ENCODE assay signal across 27 mouse cellular contexts in genomic region chr5:57837150-57837549, GRCm38 (mm10).
DNase-seq lines count a peak whose midpoint lies in the region; ATAC-seq and TF ChIP-seq lines count a peak whose summit lies in the region.
"Had no signal": no experiment of that assay in that cellular context is flagged by ENCODE, and none has a peak within 500 bp of the region (broad histone marks: within the 10 kb centered on the region; RNA-seq: fewer than 3 reads in every experiment).

No protein-coding gene starts in this region.

- TF ChIP-seq CTCF in kidney, adult 2 months (conservative IDR thresholded peaks at IDR 0.05; ENCODE audit: insufficient read depth, insufficient read length, low read depth, low read length), result no peak
- no peak for TF ChIP-seq CTCF in kidney, postnatal 0 days (IDR thresholded peaks at IDR 0.05; ENCODE audit: low read depth)
- TF ChIP-seq CTCF in gastrocnemius, adult 2 months (IDR thresholded peaks at IDR 0.05), result no peak

- no peak overlapping the region for H3K4me3 ChIP-seq in liver, embryonic 16.5 days (ENCODE audit: low read depth, low read length)
- no peak overlapping the region for H3K4me3 ChIP-seq in liver, embryonic 11.5 days (ENCODE audit: low read depth, low read length)
- no peak overlapping the region for H3K4me3 ChIP-seq in kidney, adult 2 months (ENCODE audit: insufficient read depth, low read depth, low read length)
- H3K4me3 ChIP-seq in kidney, postnatal 0 days (replicated peaks; ENCODE audit: low read depth, low read length), result no peak overlapping the region
- no peak overlapping the region for H3K4me3 ChIP-seq in gastrocnemius, adult 2 months
- H3K4me3 ChIP-seq: erythroblast, embryonic 14.5 days; hindbrain, embryonic 12.5 days; layer of hippocampus, adult 2 months; limb, embryonic 13.5 days; liver, embryonic 12.5 days had no signal

- H3K9me3 ChIP-seq in liver, embryonic 16.5 days (replicated peaks; ENCODE audit: control insufficient read depth, low read length), result no peaks in the 10 kb centered on the region
- no peaks in the 10 kb centered on the region for H3K9me3 ChIP-seq in liver, embryonic 11.5 days (ENCODE audit: control insufficient read depth, low read length)
- H3K9me3 ChIP-seq in kidney, postnatal 0 days (replicated peaks; ENCODE audit: low read length), result no peaks in the 10 kb centered on the region
- H3K9me3 ChIP-seq: hindbrain, embryonic 12.5 days; limb, embryonic 13.5 days; liver, embryonic 12.5 days had no signal

- peak; percentile 67 for ATAC-seq in liver, embryonic 16.5 days (ENCODE audit: low read depth)
- ATAC-seq in liver, embryonic 11.5 days (replicated peaks; ENCODE audit: low FRiP score), result no peak
- peak; percentile 92 for ATAC-seq in kidney, postnatal 0 days (replicated peaks; ENCODE audit: low FRiP score, low read depth)
- ATAC-seq in granulocyte monocyte progenitor cell, adult 5-6 weeks (replicated peaks; ENCODE audit: poor library complexity, severe bottlenecking), result no peak
- ATAC-seq: activated CD4-positive, CD25-positive, alpha-beta regulatory T cell, adult 4 months; CD4-positive, CD25-positive, alpha-beta regulatory T cell, adult 4 months; forebrain, postnatal 0 days; intestine, embryonic 16.5 days; liver, embryonic 12.5 days had no signal

- 64% methylated on average over 2 of the region's 2 CpGs for WGBS in liver, embryonic 16.5 days (ENCODE audit: insufficient replicate concordance)
- 58% methylated on average over 2 of the region's 2 CpGs for WGBS in liver, embryonic 11.5 days
- 21% methylated on average over 2 of the region's 2 CpGs for WGBS in kidney, adult 2 months
- 26% methylated on average over 2 of the region's 2 CpGs for WGBS in kidney, postnatal 0 days

- TF ChIP-seq POLR2A in kidney, adult 2 months (IDR thresholded peaks at IDR 0.05; ENCODE audit: low read depth, low read length), result no peak

- no peaks in the 10 kb centered on the region for H3K4me1 ChIP-seq in liver, embryonic 16.5 days (ENCODE audit: control insufficient read depth, low read depth, low read length)
- H3K4me1 ChIP-seq in liver, embryonic 11.5 days (replicated peaks; ENCODE audit: control insufficient read depth, insufficient read depth, low read length), result no peaks in the 10 kb centered on the region
- H3K4me1 ChIP-seq in kidney, adult 2 months (ENCODE audit: control insufficient read depth, insufficient read depth, low read length), result no peaks in the 10 kb centered on the region
- H3K4me1 ChIP-seq in kidney, postnatal 0 days (replicated peaks; ENCODE audit: insufficient read depth, low read length), result no peaks in the 10 kb centered on the region
- H3K4me1 ChIP-seq: hindbrain, embryonic 12.5 days; limb, embryonic 13.5 days; liver, embryonic 12.5 days had no signal

- no peaks in the 10 kb centered on the region for H3K36me3 ChIP-seq in liver, embryonic 16.5 days (ENCODE audit: control insufficient read depth, insufficient read depth)
- no peaks in the 10 kb centered on the region for H3K36me3 ChIP-seq in liver, embryonic 11.5 days (ENCODE audit: control insufficient read depth, insufficient read depth, low read length)
- H3K36me3 ChIP-seq in kidney, adult 2 months (ENCODE audit: control insufficient read depth, insufficient read depth, low read length), result no peaks in the 10 kb centered on the region
- no peaks in the 10 kb centered on the region for H3K36me3 ChIP-seq in kidney, postnatal 0 days (ENCODE audit: insufficient read depth, low read length)
- H3K36me3 ChIP-seq: hindbrain, embryonic 12.5 days; limb, embryonic 13.5 days; liver, embryonic 12.5 days had no signal

- no peaks in the 10 kb centered on the region for H3K27me3 ChIP-seq in liver, embryonic 16.5 days (ENCODE audit: control insufficient read depth, insufficient read depth, low read depth, low read length)
- no peaks in the 10 kb centered on the region for H3K27me3 ChIP-seq in liver, embryonic 11.5 days (replicated peaks; ENCODE audit: control insufficient read depth, insufficient read depth, low read length)
- no peaks in the 10 kb centered on the region for H3K27me3 ChIP-seq in kidney, adult 2 months (replicated peaks; ENCODE audit: control insufficient read depth, insufficient read depth, low read length)
- H3K27me3 ChIP-seq in kidney, postnatal 0 days (ENCODE audit: insufficient read depth, low read length), result no peaks in the 10 kb centered on the region
- H3K27me3 ChIP-seq: hindbrain, embryonic 12.5 days; limb, embryonic 13.5 days; liver, embryonic 12.5 days had no signal

- DNase-seq in liver, embryonic 11.5 days (ENCODE audit: low spot score), result no peak
- peak; percentile 74 for DNase-seq in kidney, adult 2 months
- DNase-seq in kidney, postnatal 0 days (ENCODE audit: low spot score), result peak; percentile 53
- peak; percentile 4 to 28 for DNase-seq in kidney, postnatal 4 days
- no peak for DNase-seq in spleen, adult 18-20 months
- no peak for DNase-seq in gastrocnemius, adult 2 months
- DNase-seq: adrenal gland, adult 8-10 months; cerebellum, adult 2 months; cerebellum, postnatal 14 days; forebrain, postnatal 0 days; gastrocnemius, postnatal 14 days; heart, adult 18-20 months; lung, adult 18-20 months; lung, postnatal 10 days; midbrain, embryonic 14.5 days had no signal

- intact Hi-C loops in gastrocnemius, adult 2 months (cut with DNase I), result no loop called here

- H3K4me2 ChIP-seq in liver, embryonic 16.5 days (ENCODE audit: low read depth, low read length), result no peak overlapping the region
- H3K4me2 ChIP-seq in liver, embryonic 11.5 days, result no peak overlapping the region
- H3K4me2 ChIP-seq in kidney, postnatal 0 days (ENCODE audit: low read length), result no peak overlapping the region
- H3K4me2 ChIP-seq: heart, embryonic 11.5 days; hindbrain, embryonic 12.5 days; limb, embryonic 13.5 days; liver, embryonic 12.5 days had no signal

- H3K27ac ChIP-seq in liver, embryonic 16.5 days (ENCODE audit: low read length), result no peak overlapping the region
- H3K27ac ChIP-seq in liver, embryonic 11.5 days (ENCODE audit: low read depth, low read length), result no peak overlapping the region
- H3K27ac ChIP-seq in kidney, adult 2 months (ENCODE audit: insufficient read depth, low read depth, low read length), result no peak overlapping the region
- H3K27ac ChIP-seq in kidney, postnatal 0 days, result no peak overlapping the region
- H3K27ac ChIP-seq in gastrocnemius, adult 2 months, result no peak overlapping the region
- H3K27ac ChIP-seq: hindbrain, embryonic 12.5 days; layer of hippocampus, adult 2 months; limb, embryonic 13.5 days; liver, embryonic 12.5 days; macrophage had no signal

- H3K9ac ChIP-seq in liver, embryonic 16.5 days (ENCODE audit: low read depth, low read length), result no peak overlapping the region
- H3K9ac ChIP-seq in liver, embryonic 11.5 days (ENCODE audit: low read depth, low read length), result no peak overlapping the region
- no peak overlapping the region for H3K9ac ChIP-seq in kidney, postnatal 0 days (ENCODE audit: low read depth, low read length)
- H3K9ac ChIP-seq: forebrain, postnatal 0 days; hindbrain, embryonic 12.5 days; limb, embryonic 13.5 days; liver, embryonic 12.5 days had no signal

Comparison
In these comparisons a context has a peak if more than half of its experiments do, and no peak if none do; other contexts are left out.
1. ATAC-seq: peak in liver, embryonic 16.5 days (single experiment) and kidney, postnatal 0 days (single experiment); none in liver, embryonic 11.5 days (single experiment) and granulocyte monocyte progenitor cell, adult 5-6 weeks (single experiment).
2. DNase-seq: peak in kidney, adult 2 months (single experiment), kidney, postnatal 0 days (single experiment) and kidney, postnatal 4 days (2 of 2); none in liver, embryonic 11.5 days (single experiment), spleen, adult 18-20 months (0 of 2) and gastrocnemius, adult 2 months (single experiment).